Mouse (Mus musculus) brown adipose tissue, adult 24 weeks (tissue): ENCODE measurements at regions not wholly inside any gene's neighbourhood (a gene's known extent, or its start where the extent isn't known, plus 50 kb on each side); places are given as distances from the start of the nearest gene placed in this dataset.

Experiments used
- H3K27ac ChIP-seq: fragments of 200-500 bp; replicated peaks from 2 replicates; pipeline ENCODE4 v1.5.1; 2012; ENCODE audit warnings: low read depth, mild to moderate bottlenecking, low read length
- H3K4me1 ChIP-seq: fragments of 200-500 bp; 2 replicates; pipeline ENCODE4 v1.6.1; 2012; ENCODE audit warnings: low read length, mixed read lengths; ENCODE audit not compliant: control insufficient read depth, insufficient read depth, insufficient read length
- H3K4me3 ChIP-seq: fragments of 200-500 bp; 2 replicates; pipeline ENCODE4 v1.5.1; 2012; ENCODE audit warnings: low read depth, mild to moderate bottlenecking, low read length, moderate library complexity; ENCODE audit not compliant: insufficient read depth

- H3K4me3 ChIP-seq, result peak overlapping the region; percentile 11; the same call in 1 of the 2 replicates
- H3K4me1 ChIP-seq, result no peaks in the 10 kb centered on the region
- H3K27ac ChIP-seq, result no peak overlapping the region
Measured at GRCm38 (mm10) chr3:14381421-14381992, 99.0 kb upstream of the Slc7a12 start.

- H3K27ac ChIP-seq, result no peak overlapping the region
- H3K4me1 ChIP-seq, result no peaks in the 10 kb centered on the region
- H3K4me3 ChIP-seq, result no peak overlapping the region
Measured at GRCm38 (mm10) chr3:14390656-14391055, 89.8 kb upstream of the Slc7a12 start.

GRCm38 (mm10) chr3:14398676-14399075, 81.8 kb upstream of the Slc7a12 start:
- no peaks in the 10 kb centered on the region for H3K4me1 ChIP-seq
- H3K27ac ChIP-seq, result no peak overlapping the region
- no peak overlapping the region for H3K4me3 ChIP-seq

- no peak overlapping the region for H3K27ac ChIP-seq
- no peak overlapping the region for H3K4me3 ChIP-seq
- no peaks in the 10 kb centered on the region for H3K4me1 ChIP-seq
Measured at GRCm38 (mm10) chr3:14408435-14409125, 71.9 kb upstream of the Slc7a12 start.
